ENCODE assay signal across 13 mouse cellular contexts in genomic region chr19:56477253-56477652, GRCm38 (mm10). TPM values are rescaled to one million over a fixed set of nuclear protein-coding genes. Genes with fewer than 3 reads are reported as not detected.
"Had no signal": no experiment of that assay in that cellular context is flagged by ENCODE, and none has a peak within 500 bp of the region (broad histone marks: within the 10 kb centered on the region; RNA-seq: fewer than 3 reads in every experiment).

No protein-coding gene starts in this region.

- H3K4me1 ChIP-seq: neural tube, embryonic 12.5 days; stomach, embryonic 15.5 days had no signal

- DNase-seq: liver; liver, embryonic 13.5 days; liver, postnatal 0 days; lung, postnatal 14 days; right cerebral cortex, postnatal 4 days; thymus, postnatal 36 days had no signal

- H3K27me3 ChIP-seq: limb, embryonic 12.5 days; lung, embryonic 15.5 days; midbrain, embryonic 15.5 days; neural tube, embryonic 12.5 days; stomach, embryonic 15.5 days had no signal

- H3K9ac ChIP-seq: kidney, embryonic 15.5 days; limb, embryonic 12.5 days; liver, embryonic 13.5 days; liver, postnatal 0 days; lung, embryonic 15.5 days; midbrain, embryonic 15.5 days; neural tube, embryonic 12.5 days; stomach, embryonic 15.5 days had no signal

- H3K36me3 ChIP-seq: kidney, embryonic 15.5 days; limb, embryonic 12.5 days; liver, embryonic 13.5 days; lung, embryonic 15.5 days; midbrain, embryonic 15.5 days; neural tube, embryonic 12.5 days; stomach, embryonic 15.5 days had no signal

- H3K9me3 ChIP-seq: kidney, embryonic 15.5 days; limb, embryonic 12.5 days; liver, embryonic 13.5 days; lung, embryonic 15.5 days; midbrain, embryonic 15.5 days; neural tube, embryonic 12.5 days; stomach, embryonic 15.5 days had no signal

- ATAC-seq: liver, postnatal 0 days; midbrain, embryonic 15.5 days had no signal

- H3K4me3 ChIP-seq: kidney, embryonic 15.5 days; limb, embryonic 12.5 days; liver, embryonic 13.5 days; lung, embryonic 15.5 days; midbrain, embryonic 15.5 days; neural tube, embryonic 12.5 days; stomach, embryonic 15.5 days had no signal

- H3K27ac ChIP-seq: kidney, embryonic 15.5 days; limb, embryonic 12.5 days; liver, embryonic 13.5 days; lung, embryonic 15.5 days; macrophage; midbrain, embryonic 15.5 days; neural tube, embryonic 12.5 days; stomach, embryonic 15.5 days had no signal

- H3K4me2 ChIP-seq: kidney, embryonic 15.5 days; limb, embryonic 12.5 days; liver, embryonic 13.5 days; lung, embryonic 15.5 days; midbrain, embryonic 15.5 days; neural tube, embryonic 12.5 days; stomach, embryonic 15.5 days had no signal

RNA-seq across cellular contexts. Expression of gene Plekhs1, which starts 15.8 kb away (rescaled TPM):
- polyA plus RNA-seq: liver, embryonic 13.5 days; liver, postnatal 0 days; macrophage had no signal
